Mouse (Mus musculus): ENCODE measurements around the gene Gstm5. TPM values are rescaled to one million over a fixed set of nuclear protein-coding genes. Genes with fewer than 3 reads are reported as not detected.

The Gstm5 gene
- 53.6 and 82.3 TPM in 2 replicates for polyA plus RNA-seq (2012; rRNA removed; ENCODE audit: low replicate concordance)

GRCm38 (mm10) chr3:107895720-107896569 lies at the start of gene Gstm5:
Gene Gstm5, plus strand, starts transcription at chr3:107895821.

GRCm38 (mm10) chr3:107877005-107877404 lies 18.6 kb upstream of the Gstm5 start, which contains the start of gene Eps8l3:
Gene Eps8l3, plus strand, starts transcription at chr3:107877229.

GRCm38 (mm10) chr3:107931670-107932069 lies 36.0 kb downstream of the Gstm5 start, which contains the start of gene Gstm7:
Gene Gstm7, minus strand, starts transcription at chr3:107931817.

GRCm38 (mm10) chr3:107943239-107943990 lies 47.8 kb downstream of the Gstm5 start, which contains the start of gene Gstm6:
Gene Gstm6, minus strand, starts transcription at chr3:107943749.

Other genes starting within 250 kb of the Gstm5 start
- gene Ahcyl1, start 199.3 kb upstream of the Gstm5 start, polyA plus RNA-seq (2012; rRNA removed; ENCODE audit: low replicate concordance): 76.6 and 87.5 TPM in 2 replicates
- 38.3 and 43.2 TPM in 2 replicates for gene Csf1, start 135.4 kb upstream of the Gstm5 start, polyA plus RNA-seq (2012; rRNA removed; ENCODE audit: low replicate concordance)
- 0.08 TPM in 1 of 2 replicates, not detected in the other for gene Eps8l3, start 18.6 kb upstream of the Gstm5 start, polyA plus RNA-seq (2012; rRNA removed; ENCODE audit: low replicate concordance)
- gene Gstm7, start 36.0 kb downstream of the Gstm5 start, polyA plus RNA-seq (2012; rRNA removed; ENCODE audit: low replicate concordance): 17.0 and 213 TPM in 2 replicates
- 2.5 and 5.5 TPM in 2 replicates for gene Gstm6, start 47.9 kb downstream of the Gstm5 start, polyA plus RNA-seq (2012; rRNA removed; ENCODE audit: low replicate concordance)
- gene Gstm3, start 73.5 kb downstream of the Gstm5 start, polyA plus RNA-seq (2012; rRNA removed; ENCODE audit: low replicate concordance): not detected in 2 replicates
- gene Gstm2, start 90.6 kb downstream of the Gstm5 start, polyA plus RNA-seq (2012; rRNA removed; ENCODE audit: low replicate concordance): 306 and 436 TPM in 2 replicates
- 822 and 1,255 TPM in 2 replicates for gene Gstm1, start 122.2 kb downstream of the Gstm5 start, polyA plus RNA-seq (2012; rRNA removed; ENCODE audit: low replicate concordance)
- 28.3 and 47.0 TPM in 2 replicates for gene Gstm4, start 149.1 kb downstream of the Gstm5 start, polyA plus RNA-seq (2012; rRNA removed; ENCODE audit: low replicate concordance)
- gene Ampd2, start 190.8 kb downstream of the Gstm5 start, polyA plus RNA-seq (2012; rRNA removed; ENCODE audit: low replicate concordance): 82.8 and 163 TPM in 2 replicates
- 0.16 and 0.91 TPM in 2 replicates for gene Gnat2, start 197.0 kb downstream of the Gstm5 start, polyA plus RNA-seq (2012; rRNA removed; ENCODE audit: low replicate concordance)